Mouse (Mus musculus) G1E (cell line): ENCODE measurements at regions not wholly inside any gene's neighbourhood (a gene's known extent, or its start where the extent isn't known, plus 50 kb on each side); places are given as distances from the start of the nearest gene placed in this dataset.

Source experiments
- CTCF ChIP-seq: IDR thresholded peaks from 2 replicates; pipeline ENCODE4 v1.5.1; 2012; ENCODE audit warnings: low read depth, low read length, inconsistent platforms, mixed read lengths
- GATA1 ChIP-seq: IDR thresholded peaks from 2 replicates; pipeline ENCODE4 v1.6.1; 2012; ENCODE audit warnings: borderline replicate concordance, low read length, inconsistent platforms, mixed read lengths
- GATA2 ChIP-seq: IDR thresholded peaks from 2 replicates; pipeline ENCODE4 v1.6.1; 2012; ENCODE audit warnings: low read depth, low read length, inconsistent platforms, borderline replicate concordance
- TAL1 ChIP-seq: conservative IDR thresholded peaks from 2 replicates; pipeline ENCODE4 v1.6.1; 2012; ENCODE audit warnings: low read depth, low read length, inconsistent platforms, mixed read lengths

- no peak for TF ChIP-seq CTCF
- TF ChIP-seq GATA1, result no peak
- TF ChIP-seq GATA2, result no peak
- TF ChIP-seq TAL1, result no peak
These were observed 539.8 kb downstream of the Cenpc1 start for GRCm38 (mm10) chr5:85525385-85526194.
